Mouse (Mus musculus) frontal cortex, adult (tissue): ENCODE measurements around the gene Ntm.

Source experiments
- ATAC-seq: cut with Nextera tagmentation; 2 replicates; pipeline ENCODE4 v1.9.2; 2017; ENCODE audit warnings: mild to moderate bottlenecking, moderate library complexity, mixed read lengths; ENCODE audit not compliant: low TSS enrichment

Gene Ntm

DNA sequence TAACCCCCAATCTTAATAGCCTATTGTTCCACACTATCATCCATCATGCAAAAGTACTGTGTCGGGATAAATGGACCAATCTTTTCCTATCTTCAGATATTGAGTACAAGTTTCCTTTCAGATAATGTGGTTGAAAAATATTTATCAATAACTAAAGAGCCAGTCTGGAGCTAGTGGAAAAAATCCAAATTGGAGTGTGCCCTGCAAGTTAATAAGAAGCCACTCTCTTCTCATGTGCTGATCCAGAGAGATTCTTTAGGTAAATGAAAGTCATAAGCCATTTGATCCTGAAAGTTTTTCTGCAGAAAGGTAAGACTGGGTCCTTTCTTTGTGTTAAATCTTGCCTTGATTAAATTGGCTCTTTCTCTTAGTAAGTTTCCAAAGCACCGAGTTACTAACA, 627.3 kb downstream of the Ntm start:
- ATAC-seq: no peak

DNA sequence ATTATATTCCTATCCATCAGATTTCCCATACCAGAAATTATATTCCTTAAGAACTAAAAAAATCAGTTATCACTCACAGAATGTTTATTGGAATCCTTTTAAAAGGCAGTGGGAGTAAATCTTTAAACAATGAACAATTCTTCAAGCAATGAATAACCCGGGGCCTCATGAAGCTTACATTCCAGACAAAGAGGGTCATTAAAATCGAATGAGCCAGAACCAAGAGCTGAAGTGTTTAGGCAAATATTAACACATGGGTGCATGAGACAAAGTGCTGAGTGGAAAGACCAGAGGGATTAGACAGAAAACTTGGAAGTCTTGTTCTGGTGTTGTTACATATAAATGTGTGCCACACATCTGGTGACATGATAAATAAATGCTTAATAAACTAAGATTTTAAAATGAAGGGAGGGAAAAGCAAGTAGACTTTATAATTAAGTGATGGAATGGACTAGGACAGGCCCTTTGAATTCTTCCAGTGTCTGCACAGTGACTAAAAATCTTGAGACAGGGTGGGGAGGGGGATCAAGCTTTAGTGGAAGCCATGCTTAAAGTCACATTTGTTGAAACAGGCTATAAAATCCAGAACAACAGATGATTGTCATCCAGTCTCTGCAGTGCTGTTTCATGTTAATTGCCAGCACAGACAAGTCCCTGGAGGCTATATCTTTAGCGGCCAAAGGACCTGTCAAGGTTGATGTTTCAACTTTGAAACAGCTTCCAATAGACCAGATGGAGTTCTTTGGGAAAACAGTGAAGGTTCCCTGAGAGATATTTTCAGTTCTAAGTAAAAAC, 630.4 kb downstream of the Ntm start:
- ATAC-seq: no peak

DNA sequence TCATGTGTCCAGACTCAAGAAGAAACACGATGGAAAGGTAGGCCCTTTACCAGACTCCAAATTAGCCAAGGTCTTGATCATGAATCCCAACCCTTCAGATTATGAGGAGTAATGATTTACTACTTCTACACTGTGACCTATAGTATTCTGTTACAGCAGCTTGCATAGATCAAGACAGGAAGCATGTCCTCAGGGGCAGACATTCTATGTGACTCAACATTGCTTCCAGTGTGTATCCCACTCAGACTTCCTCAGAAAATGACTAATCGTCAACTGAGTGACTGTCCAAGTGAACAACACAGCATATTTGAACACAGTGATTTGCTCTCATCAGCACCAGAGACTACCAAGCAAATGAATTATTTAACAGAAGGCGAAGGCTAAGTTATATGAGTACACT, 632.5 kb downstream of the Ntm start:
- ATAC-seq: peak; percentile 20; the same call in 1 of the 2 replicates

DNA sequence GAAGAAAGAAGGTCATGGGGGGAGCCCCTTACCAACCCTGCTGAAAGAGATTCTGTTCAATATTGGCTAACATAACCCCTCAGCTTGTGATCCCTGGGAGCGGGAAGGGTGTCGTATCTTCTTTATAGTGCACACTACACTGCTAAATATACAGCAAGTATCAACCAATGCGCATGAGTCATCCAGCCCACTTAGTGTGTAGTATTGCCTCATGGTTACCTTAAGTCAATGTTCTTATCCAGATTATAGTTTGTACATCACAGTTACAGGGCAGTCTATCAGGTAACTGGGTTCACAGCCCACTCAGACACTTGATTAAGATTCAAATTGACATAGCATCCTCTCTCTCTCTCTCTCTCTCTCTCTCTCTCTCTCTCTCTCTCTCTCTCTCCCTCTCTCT, 636.7 kb downstream of the Ntm start:
- ATAC-seq: no peak

DNA sequence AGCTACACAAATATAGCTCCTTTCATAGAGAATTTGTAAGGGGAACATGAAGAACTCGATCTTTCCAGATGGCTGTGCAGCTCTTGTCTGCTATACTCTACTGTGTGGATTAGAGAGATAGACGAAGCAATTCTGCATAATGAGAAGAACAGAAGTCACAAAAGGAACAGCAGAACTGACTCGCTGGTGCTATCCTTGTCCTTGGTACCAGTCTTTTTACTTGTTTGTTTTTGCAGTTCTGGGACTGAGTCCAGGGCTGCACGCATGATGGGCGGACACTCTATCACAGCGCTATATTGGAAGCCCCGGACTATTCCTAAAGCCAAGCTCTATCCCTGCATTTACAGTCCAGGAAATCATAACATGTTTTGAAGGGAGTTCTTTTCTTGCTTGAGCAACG, 637.8 kb downstream of the Ntm start:
- peak; percentile 66; the same call in 1 of the 2 replicates for ATAC-seq

DNA sequence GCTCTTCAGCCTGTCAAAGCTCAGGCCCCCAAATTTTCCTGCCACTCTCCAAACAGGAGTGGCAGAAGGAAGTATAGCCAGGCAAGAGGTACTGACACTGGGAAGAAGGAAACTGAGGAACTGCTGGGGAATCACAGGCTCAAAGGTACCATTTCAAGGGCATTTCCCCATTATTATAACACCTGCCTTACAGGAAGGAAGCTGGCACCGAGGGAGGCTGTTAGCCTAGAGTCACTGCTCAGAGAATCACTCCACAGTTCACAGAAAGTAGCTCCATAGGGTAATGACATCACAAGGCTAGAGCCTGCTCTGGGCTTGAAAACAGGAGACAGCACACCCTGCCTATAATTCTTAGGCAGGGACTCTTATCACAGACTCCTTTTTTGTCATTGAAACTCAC, 643.7 kb downstream of the Ntm start:
- ATAC-seq: no peak

DNA sequence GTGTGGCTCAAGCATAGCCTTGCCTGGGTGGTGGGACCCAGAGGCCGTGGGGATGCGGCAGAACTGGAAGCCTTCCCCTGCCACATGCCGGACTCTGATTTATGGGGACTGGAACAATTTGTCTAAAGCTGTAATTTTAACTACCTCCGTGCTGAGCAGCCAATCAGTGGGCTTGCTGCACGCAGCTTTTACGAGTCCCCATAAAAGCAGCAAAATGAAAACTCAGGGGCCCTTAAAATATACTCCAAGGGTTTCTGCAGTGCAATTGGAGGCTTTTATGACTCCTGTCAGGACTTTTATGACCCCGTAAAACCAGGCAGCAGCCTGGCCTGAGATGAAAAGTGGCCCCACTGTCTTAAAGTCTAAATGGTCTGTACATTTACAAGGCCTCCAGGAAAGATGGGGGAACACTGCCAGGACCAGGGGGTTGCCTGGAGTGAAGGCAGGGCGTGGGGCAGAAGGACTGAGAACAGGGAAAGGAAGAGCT, 644.2 kb downstream of the Ntm start:
- ATAC-seq: no peak

DNA sequence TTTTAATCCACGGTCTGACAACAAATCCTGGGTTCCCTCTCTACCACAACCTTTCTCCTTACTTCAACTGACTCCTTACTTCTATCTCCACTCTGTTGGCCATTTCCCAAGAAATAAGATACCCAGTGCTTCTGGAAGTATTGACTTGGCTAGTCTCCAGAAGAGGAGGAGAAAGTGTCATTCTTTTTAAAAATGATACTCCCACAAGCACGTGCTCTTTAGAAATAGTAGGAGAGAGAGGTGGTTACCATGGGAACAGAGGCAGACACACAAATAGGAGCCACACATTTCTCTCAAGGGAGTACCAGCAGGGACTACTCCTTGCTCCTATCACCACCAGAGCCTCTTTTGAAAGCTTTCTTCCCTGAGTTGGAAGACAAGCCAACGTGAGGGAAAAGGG, 645.3 kb downstream of the Ntm start:
- peak; percentile 73 for ATAC-seq

DNA sequence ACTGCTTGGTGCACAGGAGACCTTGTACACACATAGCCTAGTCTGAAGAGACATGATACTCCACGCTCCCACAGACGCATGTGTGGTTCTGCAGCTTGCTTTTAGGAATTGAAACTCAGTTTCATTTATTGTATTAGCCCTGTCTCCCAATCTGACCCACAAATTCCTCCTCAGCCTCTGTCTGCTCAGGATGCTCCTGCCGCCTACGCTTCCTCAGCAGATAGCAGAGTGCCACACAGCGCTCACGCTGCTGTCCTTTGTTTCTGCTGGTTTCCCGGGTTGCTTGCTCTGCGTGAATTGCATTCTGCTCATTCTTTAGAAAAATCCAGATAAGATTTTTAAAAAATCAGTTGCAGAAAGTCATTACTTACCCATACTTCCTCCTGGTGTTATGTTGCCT, 647.1 kb downstream of the Ntm start:
- peak; percentile 39 for ATAC-seq

DNA sequence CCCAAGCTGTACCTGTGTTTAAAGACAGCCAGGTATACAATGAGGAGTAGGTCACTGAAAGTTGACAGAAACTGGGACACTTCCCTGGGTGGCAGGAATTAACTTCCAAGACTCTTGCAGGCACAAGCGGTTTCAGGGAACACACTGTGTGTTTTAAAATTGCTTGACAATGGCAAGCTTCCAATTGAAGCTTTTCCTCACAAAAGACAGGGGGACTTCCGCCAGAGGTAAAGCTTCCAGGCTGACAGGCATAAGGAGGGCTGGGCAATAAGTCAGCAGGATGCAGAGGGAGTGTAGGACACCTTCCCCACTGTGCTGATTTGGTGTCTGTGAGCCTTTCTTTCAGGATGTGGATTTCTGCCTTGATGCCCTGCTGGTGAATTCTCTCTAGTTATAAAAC, 656.0 kb downstream of the Ntm start:
- no peak for ATAC-seq

DNA sequence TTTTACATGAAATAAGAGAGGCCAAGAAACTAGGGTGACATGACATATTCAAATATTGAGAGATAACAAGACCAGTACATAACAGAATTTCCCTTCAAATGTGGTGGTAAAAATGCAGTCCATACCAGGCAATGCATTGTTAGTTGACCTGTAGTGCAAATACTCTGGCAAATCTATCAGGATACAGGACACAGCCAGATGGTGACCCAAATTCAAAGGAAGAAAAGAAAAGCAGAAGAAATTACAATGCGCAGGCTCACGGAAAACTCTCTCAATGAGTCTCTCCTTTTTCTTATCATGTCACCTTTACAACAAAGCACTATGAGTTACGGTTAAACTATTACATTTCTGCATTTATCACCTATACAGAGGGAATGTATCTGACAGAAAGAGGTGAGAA, 664.6 kb downstream of the Ntm start:
- no peak for ATAC-seq

DNA sequence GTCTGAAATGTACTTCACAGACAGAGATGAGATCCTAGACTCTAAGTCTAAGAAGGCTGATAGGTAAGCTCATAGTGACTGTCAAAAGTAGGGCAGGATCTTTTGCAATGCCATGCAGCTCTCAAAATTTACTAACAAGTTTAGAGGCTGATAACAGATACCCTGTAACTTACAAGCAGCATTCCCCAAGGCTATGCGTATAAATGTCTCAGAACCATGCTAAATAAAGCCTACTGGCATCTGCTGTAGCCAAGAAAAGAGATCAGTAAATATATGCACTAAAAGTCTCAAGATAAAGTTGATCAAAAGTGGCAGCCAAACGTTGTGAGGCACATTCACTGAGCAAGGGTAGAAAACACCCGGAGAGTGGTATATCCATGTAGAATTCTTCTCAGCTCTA, 666.2 kb downstream of the Ntm start:
- ATAC-seq: peak; percentile 64

DNA sequence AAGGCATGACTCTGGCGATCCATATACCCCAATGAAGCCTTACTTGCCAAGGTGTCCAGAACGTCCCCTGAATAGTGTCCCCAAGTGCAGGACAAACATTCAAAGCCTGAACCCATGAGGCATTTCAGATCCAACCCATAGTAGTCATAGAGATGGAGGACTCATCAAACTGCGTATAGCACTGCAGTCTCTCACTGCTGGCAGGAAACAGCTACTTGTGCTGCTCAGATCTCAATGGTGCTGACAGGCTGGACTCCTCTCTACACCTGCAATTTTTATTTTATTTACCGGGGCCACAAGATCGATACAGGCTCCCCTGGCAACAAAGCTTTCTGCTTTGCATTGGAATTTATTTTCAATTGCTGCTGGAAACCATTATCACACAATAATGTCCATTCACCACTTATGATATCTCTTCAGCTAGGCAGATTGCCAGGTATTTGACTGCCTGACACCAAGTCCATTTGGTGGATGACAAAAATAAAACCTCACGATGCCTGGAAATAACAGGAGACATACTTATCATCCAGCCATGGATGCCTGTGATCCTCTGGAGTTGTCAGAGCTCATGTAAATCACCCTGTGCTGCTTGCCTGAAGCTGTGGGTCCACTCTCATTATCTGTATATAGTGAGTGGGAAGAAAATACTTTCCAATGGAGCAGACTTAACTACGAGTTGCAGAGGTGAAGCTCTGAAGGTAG, 674.8 kb downstream of the Ntm start:
- no peak for ATAC-seq

DNA sequence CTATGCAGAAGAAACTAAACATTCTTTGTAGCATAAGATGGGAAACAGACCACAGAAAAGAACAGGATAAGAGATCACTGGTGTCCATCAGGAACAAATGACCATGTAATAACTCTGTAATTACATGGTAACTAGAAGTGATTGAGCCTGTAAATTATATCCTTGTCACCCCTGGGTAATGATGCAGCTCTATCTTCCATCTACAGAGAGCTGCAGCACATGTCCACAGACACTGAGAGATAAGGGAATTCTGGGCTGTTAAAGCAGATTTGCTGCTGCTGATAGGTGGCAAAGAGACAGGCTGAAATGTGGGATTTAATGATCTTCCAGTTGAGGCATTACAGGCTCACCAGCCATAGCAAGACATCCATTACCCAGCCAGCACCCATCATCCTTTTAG, 677.8 kb downstream of the Ntm start:
- no peak for ATAC-seq

DNA sequence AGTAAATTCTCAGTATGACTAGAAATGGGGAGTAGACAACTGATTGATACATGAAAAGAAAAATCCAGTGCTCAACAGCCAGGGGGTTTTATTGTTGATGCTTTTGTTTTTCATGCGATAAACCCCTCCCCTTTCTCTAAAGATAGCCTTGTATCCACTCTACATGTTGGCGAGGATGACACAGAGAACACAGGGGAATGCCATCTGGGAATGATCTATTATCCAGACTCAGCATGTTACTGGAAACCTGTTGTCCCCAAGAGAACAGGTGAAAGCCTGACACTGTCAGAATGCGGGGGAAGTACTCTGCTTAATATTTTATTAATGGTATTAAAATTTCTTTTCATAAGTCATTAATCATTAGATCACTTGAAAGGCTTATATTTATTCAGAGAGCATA, 690.1 kb downstream of the Ntm start:
- ATAC-seq: no peak

DNA sequence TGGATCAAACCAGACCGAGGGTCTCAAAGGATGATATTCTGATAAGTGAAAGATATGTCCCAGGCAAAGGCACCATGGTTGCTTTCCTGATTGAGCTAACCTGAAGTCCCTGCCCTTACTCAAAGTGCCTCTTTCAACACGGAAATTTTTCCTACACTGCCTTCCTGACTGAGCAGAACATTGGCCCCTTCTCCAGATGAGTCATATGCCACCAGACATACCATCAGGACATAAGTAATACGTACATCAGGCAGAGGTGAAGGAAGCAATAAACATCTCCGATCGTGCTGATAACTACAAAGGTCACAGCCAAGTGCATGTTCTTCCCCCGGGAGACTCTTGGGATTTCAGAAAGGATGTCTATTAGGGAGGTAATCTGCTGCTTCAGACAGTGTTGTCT, 693.0 kb downstream of the Ntm start:
- ATAC-seq: no peak

DNA sequence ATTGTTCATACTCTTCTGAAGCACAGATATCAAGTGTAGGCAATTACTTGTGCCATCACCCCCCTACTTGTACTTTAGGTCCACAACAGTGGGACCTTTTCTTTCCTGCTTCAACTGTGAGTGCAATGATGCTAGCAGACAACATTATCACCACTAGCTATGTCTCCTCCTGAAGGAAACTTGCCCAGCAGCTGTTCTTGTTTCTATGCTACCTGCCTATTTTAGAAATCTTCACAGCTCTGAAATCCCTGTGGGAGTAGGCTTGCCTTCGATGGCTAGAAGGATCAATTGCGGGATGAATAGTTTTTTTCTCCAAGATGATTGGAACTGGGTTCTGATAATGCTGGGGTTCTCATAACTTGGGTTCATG, 693.7 kb downstream of the Ntm start:
- ATAC-seq: peak; percentile 70

DNA sequence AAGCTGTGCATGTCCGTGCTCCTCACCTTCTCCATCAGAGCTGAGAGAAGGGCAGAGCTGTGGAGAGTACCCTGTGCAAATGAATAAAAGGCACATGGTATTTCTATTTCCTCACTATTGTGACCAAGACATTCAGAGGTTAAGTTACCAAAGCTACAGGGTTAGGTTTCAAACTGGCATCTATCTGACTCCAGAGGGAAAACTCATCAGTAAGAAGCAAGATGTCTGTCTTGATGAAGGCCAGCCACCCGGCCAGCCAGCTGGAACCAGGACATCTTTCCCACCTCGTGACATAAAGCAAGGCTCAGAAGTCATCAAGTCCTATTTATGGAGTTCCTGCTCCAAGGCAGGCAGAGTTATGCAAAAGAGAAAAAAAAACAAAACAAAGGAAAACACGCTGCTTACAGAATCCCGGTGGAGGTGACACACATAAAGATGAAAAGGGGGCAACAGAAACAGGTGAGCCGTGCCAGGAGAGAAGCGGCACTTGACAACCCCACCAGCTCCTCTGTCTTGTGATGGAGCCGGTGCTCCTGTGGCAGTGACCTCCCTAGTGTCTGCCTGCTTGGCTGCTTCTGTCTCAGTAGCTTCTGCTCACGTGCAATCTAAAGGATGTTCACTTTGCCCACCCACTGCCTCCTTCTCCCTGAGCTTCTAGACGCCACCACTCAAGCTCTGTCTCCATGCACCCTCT, 694.2 kb downstream of the Ntm start:
- ATAC-seq: peak; percentile 53

DNA sequence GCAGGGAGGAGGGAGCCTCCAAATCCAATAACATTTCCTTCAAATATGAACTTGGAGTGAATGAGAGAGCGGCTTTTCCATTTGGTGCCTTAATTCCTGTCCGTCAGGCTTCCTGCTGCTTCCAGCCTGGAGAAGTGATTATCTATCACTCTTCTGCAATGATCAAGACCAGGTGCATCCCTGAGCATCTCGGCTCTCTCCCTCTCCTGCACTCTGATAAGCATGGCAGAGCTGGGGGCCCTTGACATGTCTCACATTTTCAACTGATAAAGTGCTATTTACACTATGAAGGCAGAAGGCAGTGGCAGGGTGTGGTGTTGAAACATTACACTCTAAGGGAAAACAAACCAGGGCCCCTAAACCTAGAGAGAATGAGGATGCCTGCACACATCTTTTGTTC, 695.3 kb downstream of the Ntm start:
- ATAC-seq: no peak

DNA sequence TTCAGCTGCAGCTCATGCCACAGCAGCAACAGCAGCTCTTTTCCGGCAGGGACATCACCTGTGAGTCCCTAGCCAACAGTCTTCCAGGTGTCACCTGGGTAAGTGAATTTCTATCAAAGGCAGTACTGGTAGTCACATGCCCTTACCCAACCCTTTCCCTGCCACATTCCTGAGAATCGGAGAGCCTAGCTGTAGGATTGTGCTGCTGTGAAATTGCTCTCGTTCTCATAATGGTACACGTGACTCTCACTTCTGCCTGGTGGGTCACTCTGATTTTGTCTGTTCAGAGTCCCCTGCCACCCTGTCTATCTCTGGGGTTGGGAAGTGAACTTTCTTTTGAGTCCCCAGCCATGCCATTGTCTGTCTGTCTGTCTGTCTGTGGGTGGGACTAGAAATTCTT, 697.8 kb downstream of the Ntm start:
- no peak for ATAC-seq

DNA sequence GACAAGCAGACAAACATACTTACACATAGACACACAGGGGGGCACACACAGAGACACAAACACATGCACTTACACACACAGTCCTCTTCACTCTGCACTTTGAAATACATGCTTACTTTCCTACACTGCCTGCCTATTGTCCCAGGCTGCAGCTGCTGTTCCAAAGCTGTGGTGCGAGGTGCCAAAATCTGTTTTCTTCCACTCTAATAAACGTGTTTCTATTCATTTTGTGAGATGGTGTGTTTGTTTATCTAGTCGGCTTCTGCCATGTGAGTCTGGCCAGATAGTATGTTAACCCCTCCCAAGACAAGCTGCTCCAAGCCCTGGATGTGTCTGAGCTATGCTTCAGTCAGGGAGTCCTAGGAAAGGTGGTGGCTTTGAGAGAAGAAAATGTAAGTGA, 700.1 kb downstream of the Ntm start:
- no peak for ATAC-seq

DNA sequence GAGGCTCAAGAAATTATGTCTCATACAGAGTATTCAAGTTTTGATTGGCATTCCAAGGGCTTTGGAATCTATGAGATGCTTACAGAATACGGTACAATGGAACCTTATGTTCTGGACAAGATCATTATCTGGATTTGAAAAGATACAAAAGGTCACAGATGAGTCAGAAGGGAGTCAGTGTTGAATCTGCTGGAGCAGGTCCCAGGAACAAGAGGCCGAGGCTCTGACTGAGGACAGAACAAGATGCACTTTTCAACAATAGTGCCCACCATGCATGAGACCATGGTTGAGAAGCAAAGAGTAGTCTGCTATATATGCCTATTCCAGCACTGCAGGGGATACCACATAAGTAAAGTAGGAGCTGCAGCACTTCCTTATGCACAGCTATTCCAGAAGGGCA, 710.1 kb downstream of the Ntm start:
- no peak for ATAC-seq

DNA sequence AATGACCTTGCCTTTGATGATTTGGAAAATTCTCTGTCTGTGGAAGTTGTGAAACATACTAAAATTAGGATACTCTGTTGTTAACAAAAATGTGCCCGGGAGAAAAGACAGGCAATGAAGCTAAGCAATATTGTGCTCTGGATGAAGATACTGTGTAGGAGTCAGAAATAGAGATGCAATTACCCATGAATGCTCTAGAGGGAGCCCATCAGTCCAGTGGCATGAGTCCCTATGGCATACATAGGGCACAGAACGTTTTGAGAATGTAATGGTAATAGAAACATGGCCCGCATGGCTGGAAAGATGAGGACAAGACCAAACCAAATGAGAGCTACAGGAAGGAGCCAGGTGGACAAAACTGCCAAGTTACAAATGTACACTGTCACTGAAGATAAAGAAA, 712.1 kb downstream of the Ntm start:
- peak; percentile 42; the same call in 1 of the 2 replicates for ATAC-seq
